24 mouse cellular contexts compared by ENCODE assay signal in the genomic region with DNA sequence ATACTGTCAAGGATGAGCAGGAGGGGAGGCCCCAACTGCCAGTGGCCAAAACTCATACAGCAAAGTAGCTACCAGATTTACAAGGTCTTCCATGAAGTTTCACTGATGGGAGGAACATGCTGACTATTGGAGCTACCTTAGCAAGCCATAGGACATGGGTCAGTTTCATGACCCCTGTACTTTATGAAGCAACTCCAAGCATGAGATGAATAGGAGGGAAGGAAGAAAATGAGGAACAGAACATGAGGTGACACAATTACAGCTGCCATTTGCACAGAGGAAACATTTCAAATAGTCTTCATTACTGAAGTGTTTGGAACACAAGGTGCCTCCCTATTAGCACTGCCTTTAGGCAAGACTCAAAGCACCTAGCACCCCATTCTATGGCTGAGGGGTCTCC. TPM values are rescaled to one million over a fixed set of nuclear protein-coding genes. Genes with fewer than 3 reads are reported as not detected.
DNase-seq lines count a peak whose midpoint lies in the region; ATAC-seq and TF ChIP-seq lines count a peak whose summit lies in the region.
"Had no signal": no experiment of that assay in that cellular context is flagged by ENCODE, and none has a peak within 500 bp of the region (broad histone marks: within the 10 kb centered on the region; RNA-seq: fewer than 3 reads in every experiment).

No protein-coding gene starts in this region.

- no peak for TF ChIP-seq POLR2A in bone marrow, adult 2 months (IDR thresholded peaks at IDR 0.05; ENCODE audit: borderline replicate concordance, control insufficient read depth, low read depth, low read length)

- no peak overlapping the region for H3K9ac ChIP-seq in kidney, embryonic 16.5 days (replicated peaks; ENCODE audit: low read length)
- H3K9ac ChIP-seq in liver, embryonic 14.5 days (replicated peaks): peak overlapping the region; percentile 20; the same call in 1 of the 2 replicates
- no peak overlapping the region for H3K9ac ChIP-seq in intestine, embryonic 15.5 days
- H3K9ac ChIP-seq: embryonic facial prominence, embryonic 12.5 days; forebrain, postnatal 0 days; heart, embryonic 15.5 days; hindbrain, embryonic 13.5 days; midbrain, embryonic 12.5 days had no signal

- peaks cover 47% of the 10 kb centered on the region for H3K4me1 ChIP-seq in kidney, embryonic 16.5 days (ENCODE audit: insufficient read depth, low read length)
- peaks cover 11% of the 10 kb centered on the region for H3K4me1 ChIP-seq in bone marrow, adult 2 months (ENCODE audit: control insufficient read depth, insufficient read depth, low read length)
- H3K4me1 ChIP-seq in liver, embryonic 14.5 days (replicated peaks; ENCODE audit: control insufficient read depth in 2 of 2, insufficient read depth in 2 of 2, low read length in 1 of 2): peaks cover 54 to 59% of the 10 kb centered on the region in 2 experiments
- H3K4me1 ChIP-seq in intestine, embryonic 15.5 days (replicated peaks): peaks cover 37% of the 10 kb centered on the region

- H3K27me3 ChIP-seq in kidney, embryonic 16.5 days (ENCODE audit: insufficient read depth, low read length): no peaks in the 10 kb centered on the region
- H3K27me3 ChIP-seq in liver, embryonic 14.5 days (ENCODE audit: control insufficient read depth, insufficient read depth, low read length): no peaks in the 10 kb centered on the region
- no peaks in the 10 kb centered on the region for H3K27me3 ChIP-seq in intestine, embryonic 15.5 days (replicated peaks)
- H3K27me3 ChIP-seq: embryonic facial prominence, embryonic 12.5 days; heart, embryonic 15.5 days; hindbrain, embryonic 13.5 days; midbrain, embryonic 12.5 days had no signal

- peak overlapping the region; percentile 6; the same call in 1 of the 2 replicates for H3K27ac ChIP-seq in kidney, embryonic 16.5 days (ENCODE audit: low read length)
- H3K27ac ChIP-seq in bone marrow, adult 2 months (ENCODE audit: control insufficient read depth, insufficient read depth, low read depth, low read length, poor library complexity): peak overlapping the region; percentile 72; the same call in 1 of the 2 replicates
- peak overlapping the region; percentile 51 for H3K27ac ChIP-seq in liver, embryonic 14.5 days
- no peak overlapping the region for H3K27ac ChIP-seq in intestine, embryonic 15.5 days
- H3K27ac ChIP-seq: embryonic facial prominence, embryonic 12.5 days; heart, adult 2 months; heart, embryonic 15.5 days; hindbrain, embryonic 13.5 days; macrophage; midbrain, embryonic 12.5 days had no signal

- TF ChIP-seq CTCF in bone marrow, adult 2 months (IDR thresholded peaks at IDR 0.05; ENCODE audit: control insufficient read depth, insufficient read depth, low read length): no peak
- TF ChIP-seq CTCF in liver, embryonic 14.5 days (IDR thresholded peaks at IDR 0.05; ENCODE audit: low read depth): no peak

- H3K4me3 ChIP-seq in kidney, embryonic 16.5 days (ENCODE audit: low read length): no peak overlapping the region
- H3K4me3 ChIP-seq in bone marrow, adult 2 months (replicated peaks; ENCODE audit: control insufficient read depth, low read depth, low read length): no peak overlapping the region
- no peak overlapping the region for H3K4me3 ChIP-seq in liver, embryonic 14.5 days (ENCODE audit: insufficient read depth in 1 of 2, low read depth in 2 of 2, low read length in 2 of 2)
- no peak overlapping the region for H3K4me3 ChIP-seq in intestine, embryonic 15.5 days (replicated peaks)
- H3K4me3 ChIP-seq: embryonic facial prominence, embryonic 12.5 days; heart, adult 2 months; heart, embryonic 15.5 days; hindbrain, embryonic 13.5 days; midbrain, embryonic 12.5 days had no signal

- H3K4me2 ChIP-seq in kidney, embryonic 16.5 days (replicated peaks; ENCODE audit: low read depth, low read length): no peak overlapping the region
- H3K4me2 ChIP-seq in liver, embryonic 14.5 days (ENCODE audit: low read depth): peak overlapping the region; percentile 28; the same call in 1 of the 2 replicates
- no peak overlapping the region for H3K4me2 ChIP-seq in intestine, embryonic 15.5 days (replicated peaks)
- H3K4me2 ChIP-seq: embryonic facial prominence, embryonic 12.5 days; heart, embryonic 15.5 days; hindbrain, embryonic 13.5 days; midbrain, embryonic 12.5 days had no signal

- no peak for DNase-seq in kidney, postnatal 36 days
- no peak for DNase-seq in liver, embryonic 14.5 days (ENCODE audit: low read depth in 3 of 3, low spot score in 3 of 3)
- DNase-seq in left cerebral cortex, adult 8-10 months (ENCODE audit: low spot score in 2 of 2): no peak
- no peak for DNase-seq in MN1 (ENCODE audit: low spot score)
- DNase-seq: cerebellum, adult 2 months; forebrain, postnatal 0 days; gastrocnemius, postnatal 25 days; heart, adult 2 months; heart, postnatal 36 days; kidney, adult 18-20 months; kidney, postnatal 4 days; lung, adult 2 months; right cerebral cortex, postnatal 14 days; thymus, postnatal 14 days had no signal

- TF ChIP-seq EP300 in liver, embryonic 14.5 days (IDR thresholded peaks at IDR 0.05; ENCODE audit: low read depth): no peak

- H3K36me3 ChIP-seq in kidney, embryonic 16.5 days (ENCODE audit: insufficient read depth, low read length): no peaks in the 10 kb centered on the region
- H3K36me3 ChIP-seq in liver, embryonic 14.5 days (replicated peaks; ENCODE audit: control insufficient read depth, insufficient read depth, low read depth): peaks cover 23% of the 10 kb centered on the region
- no peaks in the 10 kb centered on the region for H3K36me3 ChIP-seq in intestine, embryonic 15.5 days
- H3K36me3 ChIP-seq: embryonic facial prominence, embryonic 12.5 days; heart, embryonic 15.5 days had no signal

- no peaks in the 10 kb centered on the region for H3K9me3 ChIP-seq in kidney, embryonic 16.5 days (ENCODE audit: low read length)
- H3K9me3 ChIP-seq in liver, embryonic 14.5 days (ENCODE audit: control insufficient read depth, low read length): no peaks in the 10 kb centered on the region
- H3K9me3 ChIP-seq in intestine, embryonic 15.5 days: no peaks in the 10 kb centered on the region
- H3K9me3 ChIP-seq: embryonic facial prominence, embryonic 12.5 days; heart, embryonic 15.5 days; hindbrain, embryonic 13.5 days; midbrain, embryonic 12.5 days had no signal

- ATAC-seq in kidney, embryonic 16.5 days (ENCODE audit: low FRiP score, low TSS enrichment): no peak
- ATAC-seq in liver, embryonic 14.5 days (ENCODE audit: insufficient read depth): no peak
- ATAC-seq in megakaryocyte progenitor cell, adult 5-6 weeks (replicated peaks; ENCODE audit: poor library complexity): peak; percentile 73
- ATAC-seq in intestine, embryonic 15.5 days: no peak
- ATAC-seq: CD4-positive, CD25-positive, alpha-beta regulatory T cell, adult 4 months; forebrain, postnatal 0 days had no signal

RNA-seq across cellular contexts. Expression of a gene that starts 9.4 kb away (rescaled TPM):
- 8.4 and 9.2 TPM in 2 replicates for polyA plus RNA-seq in kidney, embryonic 16.5 days (2015; fragmentation: Nextera tagmentation; extraction: Ambion mirVana)
- 25.1 and 59.7 TPM in 2 replicates for polyA plus RNA-seq in bone marrow, adult 2 months (2011; ENCODE audit: insufficient read depth, insufficient read length, low replicate concordance, missing spikeins)
- polyA plus RNA-seq in liver, embryonic 14.5 days (2012; rRNA removed): 4.5 and 5.1 TPM in 2 replicates
- polyA plus RNA-seq in liver, embryonic 14.5 days (2014; fragmentation: Nextera tagmentation; extraction: Ambion mirVana): 6.3 and 8.4 TPM in 2 replicates
- total RNA-seq in megakaryocyte progenitor cell, adult 5-6 weeks (2015): 11.3 and 15.9 TPM in 2 replicates
- 13.1 TPM in 2 replicates for total RNA-seq in megakaryocyte progenitor cell, adult 5-6 weeks (2017)
- polyA plus RNA-seq in intestine, embryonic 15.5 days (2015; fragmentation: Nextera tagmentation; extraction: Ambion mirVana): 3.4 and 4.0 TPM in 2 replicates
- 1 to 10 TPM; 3.1 to 8.2 (median 5.0) TPM for total RNA-seq in left cerebral cortex, adult 8-10 months (2022)

RNA-seq across cellular contexts. Expression of a gene that starts 10.2 kb away (rescaled TPM):
- 28.0 and 32.8 TPM in 2 replicates for polyA plus RNA-seq in kidney, embryonic 16.5 days (2015; fragmentation: Nextera tagmentation; extraction: Ambion mirVana)
- 23.4 and 39.5 TPM in 2 replicates for polyA plus RNA-seq in bone marrow, adult 2 months (2011; ENCODE audit: insufficient read depth, insufficient read length, low replicate concordance, missing spikeins)
- 10.7 and 12.3 TPM in 2 replicates for polyA plus RNA-seq in liver, embryonic 14.5 days (2012; rRNA removed)
- polyA plus RNA-seq in liver, embryonic 14.5 days (2014; fragmentation: Nextera tagmentation; extraction: Ambion mirVana): 13.0 and 15.5 TPM in 2 replicates
- 58.0 and 60.1 TPM in 2 replicates for total RNA-seq in megakaryocyte progenitor cell, adult 5-6 weeks (2015)
- 9.0 and 12.6 TPM in 2 replicates for total RNA-seq in megakaryocyte progenitor cell, adult 5-6 weeks (2017)
- polyA plus RNA-seq in intestine, embryonic 15.5 days (2015; fragmentation: Nextera tagmentation; extraction: Ambion mirVana): 20.2 and 23.3 TPM in 2 replicates
- total RNA-seq in left cerebral cortex, adult 8-10 months (2022): 10 to 100 TPM; 63.1 to 76.0 (median 71.7) TPM
